Mouse (Mus musculus) neural tube, embryonic 13.5 days (tissue): ENCODE results near the gene Eno1. TPM values are rescaled to one million over a fixed set of nuclear protein-coding genes. Genes with fewer than 3 reads are reported as not detected.
"Not testable (repeated sequence)": the region's sequence is repeated elsewhere in the genome, so short reads cannot be mapped to it uniquely, and the experiment has no call there.

Experiments
- ATAC-seq: fragments of 200-750 bp; cut with Nextera tagmentation; 2 replicates; pipeline ENCODE4 v1.8.0; 2017; ENCODE audit warnings: low read depth, mild to moderate bottlenecking, moderate TSS enrichment, moderate library complexity
- H3K27ac ChIP-seq: fragments of 300-500 bp; sonication (generic); replicated peaks from 2 replicates; pipeline ENCODE4 v1.5.1; 2015; ENCODE audit warnings: moderate library complexity, mild to moderate bottlenecking, inconsistent platforms
- H3K27me3 ChIP-seq: fragments of 300-500 bp; sonication (generic); 2 replicates; pipeline ENCODE4 v1.6.1; 2015; ENCODE audit warnings: mild to moderate bottlenecking, inconsistent platforms
- H3K36me3 ChIP-seq: fragments of 300-500 bp; sonication (generic); 2 replicates; pipeline ENCODE4 v1.6.1; 2015; ENCODE audit warnings: mild to moderate bottlenecking, inconsistent platforms
- H3K4me1 ChIP-seq: fragments of 300-500 bp; sonication (generic); replicated peaks from 2 replicates; pipeline ENCODE4 v1.6.1; 2015; ENCODE audit warnings: inconsistent platforms
- H3K4me2 ChIP-seq: fragments of 300-500 bp; sonication (generic); 2 replicates; pipeline ENCODE4 v1.6.1; 2015; ENCODE audit warnings: inconsistent platforms, mild to moderate bottlenecking, moderate library complexity
- H3K4me3 ChIP-seq: fragments of 300-500 bp; sonication (generic); 2 replicates; pipeline ENCODE4 v1.5.1; 2015; ENCODE audit warnings: mild to moderate bottlenecking, inconsistent platforms
- H3K9ac ChIP-seq: fragments of 300-500 bp; sonication (generic); 2 replicates; pipeline ENCODE4 v1.6.1; 2015; ENCODE audit warnings: moderate library complexity, mild to moderate bottlenecking, inconsistent platforms
- H3K9me3 ChIP-seq: fragments of 300-500 bp; sonication (generic); 2 replicates; pipeline ENCODE4 v1.6.1; 2016; ENCODE audit warnings: inconsistent platforms
- WGBS: fragments of 180-500 bp; shearing (Covaris S2); methylation state at CpG from one replicate; pipeline ENCODE4 v1.1.7; 2015; 5-methylcytosine and 5-hydroxymethylcytosine counted together
- polyA plus RNA-seq: library from polyadenylated mRNA; unstranded; fragments of >200 nt; fragmentation: Nextera tagmentation; extraction: Ambion mirVana; gene quantifications from 2 replicates; pipeline ENCODE4 v1.2.1, GENCODE M21; 2015

The Eno1 gene
- polyA plus RNA-seq, 1 experiment from 2014 or later, result 1,151 TPM

GRCm38 (mm10) chr4:150275531-150275930, 39.0 kb downstream of the Eno1 start:
- H3K4me1 ChIP-seq, result peaks cover 34% of the 10 kb centered on the region
- H3K4me3 ChIP-seq, result no peak overlapping the region
- H3K27ac ChIP-seq, result no peak overlapping the region
- no peaks in the 10 kb centered on the region for H3K36me3 ChIP-seq
- H3K27me3 ChIP-seq, result no peaks in the 10 kb centered on the region
- no peaks in the 10 kb centered on the region for H3K9me3 ChIP-seq
- no peak overlapping the region for H3K9ac ChIP-seq
- no peak for ATAC-seq
- no peak overlapping the region for H3K4me2 ChIP-seq
- WGBS, result 79% methylated on average over 5 of the region's 5 CpGs

GRCm38 (mm10) chr4:150279336-150279735, 42.8 kb downstream of the Eno1 start:
- H3K4me2 ChIP-seq, result not testable (repeated sequence)

GRCm38 (mm10) chr4:150280002-150280401, 43.5 kb downstream of the Eno1 start:
- peak overlapping the region; percentile 99 for H3K27ac ChIP-seq
- no peak overlapping the region for H3K4me3 ChIP-seq
- H3K9me3 ChIP-seq, result no peaks in the 10 kb centered on the region
- no peaks in the 10 kb centered on the region for H3K36me3 ChIP-seq
- peaks cover 29% of the 10 kb centered on the region for H3K4me1 ChIP-seq
- no peak overlapping the region for H3K4me2 ChIP-seq
- ATAC-seq, result no peak
- WGBS, result 59% methylated on average over 2 of the region's 2 CpGs
- no peaks in the 10 kb centered on the region for H3K27me3 ChIP-seq
- H3K9ac ChIP-seq, result no peak overlapping the region

More at GRCm38 (mm10) chr4:150279336-150279735, 42.8 kb downstream of the Eno1 start:
- H3K36me3 ChIP-seq, H3K4me3 ChIP-seq, H3K27ac ChIP-seq, H3K9ac ChIP-seq, H3K9me3 ChIP-seq, H3K27me3 ChIP-seq, ATAC-seq: not testable (repeated sequence)
- 76% methylated on average over 7 of the region's 7 CpGs for WGBS
- peaks cover 25% of the 10 kb centered on the region for H3K4me1 ChIP-seq

- Histone ChIP-seq H3K9me3 (no peaks in the 10 kb centered on the region), H3K9ac (peak overlapping the region; percentile 91), H3K4me2 (peak overlapping the region; percentile 65), H3K4me3 (peak overlapping the region; percentile 100), H3K36me3 (no peaks in the 10 kb centered on the region), H3K27ac (peak overlapping the region; percentile 99), H3K4me1 (peaks cover 33% of the 10 kb centered on the region), H3K27me3 (no peaks in the 10 kb centered on the region)
- WGBS, result 29% methylated on average over 4 of the region's 4 CpGs
- no peak for ATAC-seq
Measured at GRCm38 (mm10) chr4:150280459-150280858, 43.9 kb downstream of the Eno1 start.

DNA sequence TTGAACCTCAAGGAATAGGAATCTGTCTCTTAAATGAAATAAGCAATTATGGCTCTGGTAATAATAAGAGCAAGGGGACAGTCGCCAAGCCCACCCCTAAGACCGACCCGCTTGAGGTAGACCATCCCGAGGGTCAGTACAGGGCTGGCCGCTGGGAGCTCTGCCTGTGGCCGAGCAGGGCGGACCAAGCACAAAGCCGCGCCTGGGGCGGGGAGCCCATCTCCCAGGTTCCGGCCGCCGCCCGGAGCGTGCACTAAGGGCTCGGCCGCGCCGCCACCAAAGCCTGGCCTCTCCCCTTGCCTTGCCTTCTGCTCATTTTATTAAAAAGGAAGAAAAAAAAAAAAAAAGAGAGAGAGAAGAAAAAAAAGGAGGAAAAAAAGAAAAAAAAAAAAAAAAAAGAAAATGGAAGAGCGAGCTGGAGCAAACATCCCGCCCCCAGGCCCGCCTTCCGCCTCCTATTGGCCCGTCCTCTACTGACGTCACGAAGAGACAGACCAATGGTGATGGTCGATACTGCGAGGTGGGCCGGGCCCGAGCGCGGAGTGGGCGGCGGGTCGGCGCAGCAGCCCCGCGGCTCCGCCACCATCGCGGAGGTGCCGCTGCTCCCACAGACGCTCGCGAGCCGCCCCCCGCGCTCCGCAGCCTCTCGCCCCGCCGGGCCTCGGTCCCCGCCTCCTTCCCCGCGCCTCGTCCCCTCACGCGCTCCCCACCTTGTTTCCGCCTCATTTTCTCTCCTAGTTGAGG, 44.7 kb downstream of the Eno1 start, which contains the start of gene Rere:
Rere (plus strand) TSS at position 629 of the 744 bp plus-strand sequence.
- H3K9me3 ChIP-seq, result no peaks in the 10 kb centered on the region
- H3K4me1 ChIP-seq, result peaks cover 40% of the 10 kb centered on the region
- peak within 1 kb of the TSS; percentile 85 for H3K4me2 ChIP-seq
- H3K27me3 ChIP-seq, result no peaks in the 10 kb centered on the region
- WGBS, result under 1% methylated on average over 48 of the region's 60 CpGs
- ATAC-seq, result peak; percentile 98
- H3K36me3 ChIP-seq, result no peaks in the 10 kb centered on the region
- H3K9ac ChIP-seq, result peak within 1 kb of the TSS; percentile 100
- H3K4me3 ChIP-seq, result peak within 1 kb of the TSS; percentile 100
- H3K27ac ChIP-seq, result peak within 1 kb of the TSS; percentile 99

GRCm38 (mm10) chr4:150281891-150282630, 45.5 kb downstream of the Eno1 start:
- no peaks in the 10 kb centered on the region for H3K9me3 ChIP-seq
- peak overlapping the region; percentile 85 for H3K4me2 ChIP-seq

DNA sequence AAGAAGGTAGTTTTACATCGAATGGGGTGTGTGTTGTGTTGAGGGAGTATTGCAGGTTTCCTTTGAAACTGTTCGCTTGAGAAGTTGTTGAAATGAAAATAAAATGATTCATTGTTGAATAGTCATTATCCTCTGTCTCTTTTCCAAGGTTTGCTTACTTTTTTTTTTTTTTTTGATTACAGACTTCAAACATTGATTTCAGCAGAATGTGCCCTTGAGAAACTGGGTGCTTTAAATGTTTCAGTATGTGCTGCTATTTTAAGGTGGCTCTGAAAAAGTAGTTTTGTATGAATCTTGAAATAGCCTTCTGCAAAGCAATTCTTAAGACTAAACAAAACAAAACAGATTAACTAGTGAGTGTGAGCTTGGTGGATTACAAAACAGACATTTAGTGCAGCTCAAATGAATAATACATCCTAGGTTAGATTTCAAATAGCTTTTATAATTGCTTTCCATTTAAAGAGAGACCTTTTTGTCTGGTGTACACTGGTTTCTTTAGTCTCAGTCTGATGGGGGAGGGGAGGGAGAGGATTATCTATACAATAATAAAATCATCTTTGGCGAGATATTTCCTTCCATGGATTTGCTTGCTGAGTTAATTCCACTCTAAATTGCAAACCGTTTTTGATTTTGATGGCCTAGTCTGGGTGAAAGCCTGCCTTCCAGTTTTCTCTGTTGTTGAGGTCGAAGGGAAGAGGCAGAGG, 46.3 kb downstream of the Eno1 start:
- Histone ChIP-seq H3K27me3 (no peaks in the 10 kb centered on the region), H3K9ac (peak overlapping the region; percentile 100), H3K9me3 (no peaks in the 10 kb centered on the region), H3K4me1 (peaks cover 54% of the 10 kb centered on the region), H3K27ac (peak overlapping the region; percentile 99), H3K4me3 (peak overlapping the region; percentile 100), H3K4me2 (peak overlapping the region; percentile 85), H3K36me3 (no peaks in the 10 kb centered on the region)
- 3% methylated on average over 5 of the region's 5 CpGs for WGBS
- no peak for ATAC-seq

More at GRCm38 (mm10) chr4:150281891-150282630, 45.5 kb downstream of the Eno1 start:
- Histone ChIP-seq H3K27ac (peak overlapping the region; percentile 99), H3K27me3 (no peaks in the 10 kb centered on the region), H3K4me1 (peaks cover 49% of the 10 kb centered on the region), H3K36me3 (no peaks in the 10 kb centered on the region), H3K9ac (peak overlapping the region; percentile 100), H3K4me3 (peak overlapping the region; percentile 100)
- WGBS, result under 1% methylated on average over 49 of the region's 50 CpGs
- ATAC-seq, result peak; percentile 30

DNA sequence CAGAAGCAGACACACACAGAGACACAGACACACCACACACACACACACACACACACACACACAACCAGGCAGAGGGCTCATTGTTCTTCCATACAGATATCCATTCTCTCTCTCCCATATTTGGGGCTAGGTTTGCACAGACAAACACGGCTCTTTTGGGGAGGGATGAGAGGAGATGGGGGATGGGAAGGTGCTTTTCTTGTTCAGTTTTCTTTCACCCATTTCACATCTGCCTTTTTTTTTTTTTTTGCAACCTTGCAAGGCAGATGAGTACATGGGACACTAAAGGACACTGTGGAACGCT, 46.8 kb downstream of the Eno1 start:
- no peaks in the 10 kb centered on the region for H3K36me3 ChIP-seq
- WGBS, result 10% methylated on average over 2 of the region's 2 CpGs

GRCm38 (mm10) chr4:150283993-150284392, 47.5 kb downstream of the Eno1 start:
- Histone ChIP-seq H3K36me3 (no peaks in the 10 kb centered on the region), H3K4me3 (peak overlapping the region; percentile 100), H3K27me3 (no peaks in the 10 kb centered on the region), H3K9me3 (no peaks in the 10 kb centered on the region), H3K9ac (peak overlapping the region; percentile 100), H3K4me1 (peaks cover 66% of the 10 kb centered on the region), H3K4me2 (peak overlapping the region; percentile 85), H3K27ac (peak overlapping the region; percentile 99)
- 2% methylated on average over 6 of the region's 6 CpGs for WGBS
- no peak for ATAC-seq

More for the DNA sequence above, 46.8 kb downstream of the Eno1 start:
- Histone ChIP-seq H3K9me3 (no peaks in the 10 kb centered on the region), H3K4me2 (peak overlapping the region; percentile 85), H3K27ac (peak overlapping the region; percentile 99), H3K4me1 (peaks cover 59% of the 10 kb centered on the region), H3K27me3 (no peaks in the 10 kb centered on the region), H3K4me3 (peak overlapping the region; percentile 100), H3K9ac (peak overlapping the region; percentile 100)
- ATAC-seq, result no peak

DNA sequence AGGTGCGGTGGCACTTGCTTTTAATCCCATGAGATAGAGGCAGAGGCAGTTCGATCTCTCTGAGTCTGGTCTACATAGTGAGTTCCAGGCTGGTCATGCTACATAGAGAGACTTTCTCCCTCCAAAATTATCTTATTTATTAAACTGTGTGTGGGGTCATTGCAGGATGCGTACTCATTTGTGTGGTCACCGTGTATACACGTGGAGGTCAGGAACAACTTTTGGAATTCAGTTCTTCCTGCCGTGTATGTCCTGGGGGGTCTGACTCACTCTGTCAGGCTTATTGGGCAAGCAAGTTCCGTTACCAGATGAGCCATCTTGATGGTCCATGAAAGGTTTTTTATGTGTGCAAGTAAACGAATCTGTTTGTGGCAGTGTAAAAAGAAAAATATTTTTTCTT, 50.5 kb downstream of the Eno1 start:
- Histone ChIP-seq H3K4me2 (no peak overlapping the region), H3K4me1 (peaks cover 65% of the 10 kb centered on the region), H3K27ac (no peak overlapping the region), H3K9me3 (no peaks in the 10 kb centered on the region), H3K27me3 (no peaks in the 10 kb centered on the region), H3K36me3 (peaks cover 16% of the 10 kb centered on the region), H3K4me3 (no peak overlapping the region), H3K9ac (no peak overlapping the region)
- no peak for ATAC-seq
- WGBS, result 86% methylated on average over 8 of the region's 8 CpGs

DNA sequence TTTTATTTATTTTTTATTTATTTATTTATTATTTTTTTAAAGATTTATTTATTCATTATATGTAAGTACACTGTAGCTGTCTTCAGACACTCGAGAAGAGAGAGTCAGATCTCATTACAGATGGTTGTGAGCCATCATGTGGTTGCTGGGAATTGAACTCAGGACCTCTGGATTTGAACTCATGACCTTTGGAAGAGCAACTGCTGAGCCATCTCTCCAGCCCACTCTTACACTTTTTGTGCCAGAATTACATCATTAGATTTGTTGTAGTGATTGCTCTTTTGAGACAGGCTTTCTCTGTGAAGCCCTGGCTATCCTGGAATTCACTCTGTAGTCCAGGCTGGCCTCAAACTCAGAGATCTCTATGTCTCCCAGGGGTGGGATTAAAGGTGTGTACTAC, 50.9 kb downstream of the Eno1 start:
- WGBS, result 81% methylated on average over 1 of the region's 1 CpGs
- H3K9ac ChIP-seq, H3K4me2 ChIP-seq, H3K4me3 ChIP-seq, H3K27me3 ChIP-seq, H3K9me3 ChIP-seq, ATAC-seq, H3K27ac ChIP-seq: not testable (repeated sequence)
- peaks cover 67% of the 10 kb centered on the region for H3K4me1 ChIP-seq
- H3K36me3 ChIP-seq, result peaks cover 17% of the 10 kb centered on the region

DNA sequence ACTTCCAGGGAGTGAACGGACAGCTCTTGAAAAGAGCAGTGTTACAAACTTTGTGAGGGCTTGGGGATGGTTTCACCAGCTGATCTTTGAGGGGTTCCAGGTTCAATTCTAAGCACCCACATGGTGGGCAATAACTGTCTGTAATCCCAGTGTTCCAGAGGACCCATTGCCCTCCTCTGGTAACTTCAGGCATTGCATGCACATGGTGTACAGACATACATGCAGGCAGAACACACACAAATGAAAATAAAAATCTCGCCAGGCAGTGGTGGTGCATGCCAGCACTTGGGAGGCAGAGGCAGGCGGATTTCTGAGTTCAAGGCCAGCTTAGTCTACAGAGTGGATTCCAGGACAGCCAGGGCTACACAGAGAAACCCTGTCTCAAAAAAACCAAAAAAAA, 55.4 kb downstream of the Eno1 start:
- H3K27me3 ChIP-seq, result no peaks in the 10 kb centered on the region
- no peak overlapping the region for H3K9ac ChIP-seq
- no peak overlapping the region for H3K27ac ChIP-seq
- no peak for ATAC-seq
- H3K4me3 ChIP-seq, result no peak overlapping the region
- 95% methylated on average over 3 of the region's 3 CpGs for WGBS
- no peaks in the 10 kb centered on the region for H3K9me3 ChIP-seq
- peaks cover 33% of the 10 kb centered on the region for H3K4me1 ChIP-seq
- peaks cover 21% of the 10 kb centered on the region for H3K36me3 ChIP-seq
- no peak overlapping the region for H3K4me2 ChIP-seq
